Mouse (Mus musculus) induced T-regulatory cell, adult 2 months (primary cell): Measurements from ENCODE around the gene Heatr9.

Source experiments
- DNase-seq: peaks from one replicate; pipeline ENCODE4 v3.0.0-alpha.2; 2012; ENCODE audit warnings: low read depth

Heatr9 gene

GRCm38 (mm10) chr11:83530360-83530759 lies 8.4 kb upstream of the Heatr9 start, which contains the start of gene Ccl5:
Gene Ccl5 (minus strand): TSS chr11:83530518.
- peak; percentile 65 for DNase-seq

- DNase-seq: no peak
Measured at GRCm38 (mm10) chr11:83529024-83529423, 7.0 kb upstream of the Heatr9 start.

- DNase-seq: no peak
Measured at GRCm38 (mm10) chr11:83518371-83518770, 3.6 kb downstream of the Heatr9 start.

GRCm38 (mm10) chr11:83517153-83517552 lies 4.8 kb downstream of the Heatr9 start:
- DNase-seq: no peak

GRCm38 (mm10) chr11:83509521-83509920 lies 12.5 kb downstream of the Heatr9 start:
- DNase-seq: no peak

- DNase-seq: no peak
Measured at GRCm38 (mm10) chr11:83504308-83504707, 17.7 kb downstream of the Heatr9 start.

GRCm38 (mm10) chr11:83495571-83495970 lies 26.4 kb downstream of the Heatr9 start:
- DNase-seq: no peak

- DNase-seq: peak; percentile 33
Measured at GRCm38 (mm10) chr11:83491488-83491887, 30.5 kb downstream of the Heatr9 start.

- no peak for DNase-seq
Measured at GRCm38 (mm10) chr11:83473235-83474016, 48.5 kb downstream of the Heatr9 start.

- peak; percentile 99 for DNase-seq
Measured at GRCm38 (mm10) chr11:83472324-83473234, 49.4 kb downstream of the Heatr9 start, which contains the start of gene Taf15. Gene Taf15 (plus strand): TSS chr11:83473086.

- no peak for DNase-seq
Measured at GRCm38 (mm10) chr11:83471766-83472165, 50.2 kb downstream of the Heatr9 start.

GRCm38 (mm10) chr11:83468765-83469164 lies 53.2 kb downstream of the Heatr9 start:
- DNase-seq: no peak

GRCm38 (mm10) chr11:83467120-83467652 lies 54.8 kb downstream of the Heatr9 start:
- no peak for DNase-seq

- no peak for DNase-seq
Measured at GRCm38 (mm10) chr11:83465976-83466375, 56.0 kb downstream of the Heatr9 start.

GRCm38 (mm10) chr11:83462711-83463244 lies 59.2 kb downstream of the Heatr9 start, which contains the start of gene Mmp28:
Gene Mmp28 (minus strand): TSS chr11:83463071.
- peak; percentile 27 for DNase-seq
